Mouse (Mus musculus) heart, embryonic 16.5 days (tissue): ENCODE measurements at regions not wholly inside any gene's neighbourhood (a gene's known extent, or its start where the extent isn't known, plus 50 kb on each side); places are given as distances from the start of the nearest gene placed in this dataset.

Source experiments
- ATAC-seq: fragments of 200-750 bp; cut with Nextera tagmentation; replicated peaks from 2 replicates; pipeline ENCODE4 v1.8.0; 2017; ENCODE audit warnings: moderate number of reproducible peaks; ENCODE audit not compliant: insufficient read depth, low FRiP score; ENCODE audit errors: extremely low read depth
- H3K27ac ChIP-seq: fragments of 300-500 bp; sonication (generic); 2 replicates; pipeline ENCODE4 v1.5.1; 2014; ENCODE audit warnings: mild to moderate bottlenecking, low read length, control low read depth, moderate library complexity
- H3K27me3 ChIP-seq: fragments of 300-500 bp; sonication (generic); 2 replicates; pipeline ENCODE4 v1.6.1; 2014; ENCODE audit warnings: low read length, mixed read lengths; ENCODE audit not compliant: control insufficient read depth, insufficient read depth
- H3K36me3 ChIP-seq: fragments of 300-500 bp; sonication (generic); 2 replicates; pipeline ENCODE4 v1.6.1; 2014; ENCODE audit not compliant: control insufficient read depth, insufficient read depth
- H3K4me1 ChIP-seq: fragments of 300-500 bp; sonication (generic); 2 replicates; pipeline ENCODE4 v1.6.1; 2014; ENCODE audit warnings: low read length, mixed read lengths; ENCODE audit not compliant: control insufficient read depth, insufficient read depth
- H3K4me2 ChIP-seq: fragments of 300-500 bp; sonication (generic); 2 replicates; pipeline ENCODE4 v1.6.1; 2014; ENCODE audit warnings: low read depth, mild to moderate bottlenecking, control low read depth, low read length
- H3K4me3 ChIP-seq: fragments of 300-500 bp; sonication (generic); 2 replicates; pipeline ENCODE4 v1.5.1; 2014; ENCODE audit warnings: mild to moderate bottlenecking, control low read depth, low read length
- H3K9ac ChIP-seq: fragments of 300-500 bp; sonication (generic); 2 replicates; pipeline ENCODE4 v1.6.1; 2014; ENCODE audit warnings: low read length, control low read depth
- H3K9me3 ChIP-seq: fragments of 300-500 bp; sonication (generic); replicated peaks from 2 replicates; pipeline ENCODE4 v1.6.1; 2016; ENCODE audit warnings: low read length; ENCODE audit not compliant: control insufficient read depth
- WGBS: fragments of 180-500 bp; shearing (Covaris S2); extraction: QIAGEN DNeasy Blood & Tissue Kit; methylation state at CpG from one replicate; pipeline ENCODE4 v1.1.7; 2014; 5-methylcytosine and 5-hydroxymethylcytosine counted together

GRCm38 (mm10) chr14:54156536-54156935 is 97.4 kb downstream of the Dad1 start:
- 0 out of 2 replicates have a peak, but pooled peaks cover 4% of the 10 kb centered on the region for H3K4me1 ChIP-seq
- WGBS, result 89% methylated on average over 6 of the region's 6 CpGs
- no peaks in the 10 kb centered on the region; the same call in 1 of the 2 replicates for H3K27me3 ChIP-seq
- no peak overlapping the region for H3K27ac ChIP-seq
- no peak overlapping the region for H3K4me3 ChIP-seq
- no peak overlapping the region for H3K9ac ChIP-seq
- H3K9me3 ChIP-seq, result no peaks in the 10 kb centered on the region
- no peaks in the 10 kb centered on the region for H3K36me3 ChIP-seq
- ATAC-seq, result no peak
- no peak overlapping the region for H3K4me2 ChIP-seq

- no peaks in the 10 kb centered on the region for H3K36me3 ChIP-seq
- no peak overlapping the region for H3K4me3 ChIP-seq
- H3K4me1 ChIP-seq, result 0 out of 2 replicates have a peak, but pooled peaks cover 4% of the 10 kb centered on the region
- no peak overlapping the region for H3K9ac ChIP-seq
- no peak overlapping the region for H3K4me2 ChIP-seq
- H3K27me3 ChIP-seq, result no peaks in the 10 kb centered on the region; the same call in 1 of the 2 replicates
- peak; percentile 46; the same call in 1 of the 2 replicates for ATAC-seq
- H3K27ac ChIP-seq, result no peak overlapping the region; the same call in 1 of the 2 replicates
- 31% methylated on average over 6 of the region's 6 CpGs for WGBS
- H3K9me3 ChIP-seq, result no peaks in the 10 kb centered on the region
Observed at GRCm38 (mm10) chr14:54152485-54153235, 101.2 kb downstream of the Dad1 start.

DNA sequence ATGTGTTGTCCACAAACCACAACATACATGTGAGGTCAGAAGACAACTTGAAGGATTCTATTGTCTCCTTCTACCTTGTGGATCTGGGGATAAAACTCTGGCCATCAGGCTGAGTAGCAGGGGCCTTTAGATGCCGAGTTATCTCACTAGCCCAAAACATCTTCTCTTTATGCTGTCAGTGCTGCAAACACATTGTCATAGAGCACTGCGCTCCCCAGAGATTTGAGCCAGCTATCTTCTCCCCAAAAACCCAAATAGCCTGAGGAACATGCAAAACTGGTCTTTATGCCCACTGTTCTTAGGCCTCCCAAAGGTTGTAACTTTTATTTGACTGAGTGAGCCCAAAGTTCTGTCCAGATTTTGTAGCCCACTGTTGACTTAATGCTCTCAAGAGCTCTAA is 102.0 kb downstream of the Dad1 start:
- H3K9ac ChIP-seq, result no peak overlapping the region
- no peaks in the 10 kb centered on the region; the same call in 1 of the 2 replicates for H3K27me3 ChIP-seq
- no peak overlapping the region for H3K4me2 ChIP-seq
- H3K4me1 ChIP-seq, result 0 out of 2 replicates have a peak, but pooled peaks cover 4% of the 10 kb centered on the region
- WGBS, result 84% methylated on average over 2 of the region's 2 CpGs
- H3K4me3 ChIP-seq, result no peak overlapping the region
- H3K27ac ChIP-seq, result no peak overlapping the region
- H3K9me3 ChIP-seq, result no peaks in the 10 kb centered on the region
- no peaks in the 10 kb centered on the region for H3K36me3 ChIP-seq
- no peak for ATAC-seq

- Histone ChIP-seq H3K27ac (no peak overlapping the region), H3K4me1 (peaks cover 8% of the 10 kb centered on the region; the same call in 1 of the 2 replicates), H3K4me2 (no peak overlapping the region), H3K9me3 (no peaks in the 10 kb centered on the region), H3K4me3 (no peak overlapping the region), H3K27me3 (no peaks in the 10 kb centered on the region; the same call in 1 of the 2 replicates), H3K9ac (no peak overlapping the region), H3K36me3 (no peaks in the 10 kb centered on the region)
- WGBS, result 76% methylated on average over 3 of the region's 3 CpGs
- ATAC-seq, result no peak
Observed at GRCm38 (mm10) chr14:54151272-54151671, 102.6 kb downstream of the Dad1 start.

GRCm38 (mm10) chr14:54150221-54150620 is 103.7 kb downstream of the Dad1 start:
- Histone ChIP-seq H3K4me1 (peaks cover 8% of the 10 kb centered on the region; the same call in 1 of the 2 replicates), H3K4me3 (no peak overlapping the region), H3K9ac (no peak overlapping the region), H3K4me2 (no peak overlapping the region), H3K27me3 (no peaks in the 10 kb centered on the region; the same call in 1 of the 2 replicates), H3K36me3 (no peaks in the 10 kb centered on the region), H3K27ac (no peak overlapping the region), H3K9me3 (no peaks in the 10 kb centered on the region)
- ATAC-seq, result no peak
- WGBS, result 86% methylated on average over 5 of the region's 5 CpGs

DNA sequence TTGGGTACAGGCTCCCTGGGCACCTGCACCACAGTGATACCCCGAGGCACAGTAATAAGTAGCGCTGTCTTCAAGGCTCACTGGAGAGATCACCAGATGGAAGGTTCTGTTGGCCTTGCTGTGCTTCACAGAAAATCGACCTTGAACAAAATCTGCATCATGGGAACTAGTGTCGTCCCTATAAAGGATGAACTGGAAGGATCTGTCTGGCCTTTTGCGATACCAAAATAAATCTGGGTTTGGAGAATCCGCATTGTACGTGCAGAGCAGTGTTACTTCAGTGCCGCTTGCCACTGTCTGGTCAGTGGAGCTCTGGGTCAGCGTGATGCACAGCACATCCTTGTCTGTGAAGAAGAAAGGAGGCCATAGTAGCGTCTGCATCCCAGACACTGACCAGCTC is 105.3 kb downstream of the Dad1 start:
- Histone ChIP-seq H3K9me3 (no peaks in the 10 kb centered on the region), H3K27ac (no peak overlapping the region), H3K4me2 (no peak overlapping the region), H3K27me3 (no peaks in the 10 kb centered on the region), H3K4me1 (peaks cover 8% of the 10 kb centered on the region; the same call in 1 of the 2 replicates), H3K4me3 (no peak overlapping the region), H3K9ac (no peak overlapping the region), H3K36me3 (no peaks in the 10 kb centered on the region)
- 87% methylated on average over 10 of the region's 10 CpGs for WGBS
- no peak for ATAC-seq

GRCm38 (mm10) chr14:54148121-54148520 is 105.8 kb downstream of the Dad1 start:
- 78% methylated on average over 4 of the region's 4 CpGs for WGBS

GRCm38 (mm10) chr14:54147546-54147945 is 106.4 kb downstream of the Dad1 start:
- no peak overlapping the region for H3K27ac ChIP-seq
- peaks cover 7% of the 10 kb centered on the region; the same call in 1 of the 2 replicates for H3K4me1 ChIP-seq
- no peaks in the 10 kb centered on the region for H3K36me3 ChIP-seq
- WGBS, result 58% methylated on average over 6 of the region's 7 CpGs
- H3K4me2 ChIP-seq, result no peak overlapping the region
- no peaks in the 10 kb centered on the region for H3K27me3 ChIP-seq
- ATAC-seq, result no peak
- no peak overlapping the region for H3K9ac ChIP-seq
- H3K9me3 ChIP-seq, result no peaks in the 10 kb centered on the region
- no peak overlapping the region for H3K4me3 ChIP-seq

More at GRCm38 (mm10) chr14:54148121-54148520, 105.8 kb downstream of the Dad1 start:
- Histone ChIP-seq H3K27ac (no peak overlapping the region), H3K9ac (no peak overlapping the region), H3K4me2 (no peak overlapping the region), H3K27me3 (no peaks in the 10 kb centered on the region), H3K36me3 (no peaks in the 10 kb centered on the region), H3K9me3 (no peaks in the 10 kb centered on the region), H3K4me3 (no peak overlapping the region), H3K4me1 (peaks cover 8% of the 10 kb centered on the region; the same call in 1 of the 2 replicates)
- no peak for ATAC-seq
